10 mouse cellular contexts compared by ENCODE assay signal in the genomic region with DNA sequence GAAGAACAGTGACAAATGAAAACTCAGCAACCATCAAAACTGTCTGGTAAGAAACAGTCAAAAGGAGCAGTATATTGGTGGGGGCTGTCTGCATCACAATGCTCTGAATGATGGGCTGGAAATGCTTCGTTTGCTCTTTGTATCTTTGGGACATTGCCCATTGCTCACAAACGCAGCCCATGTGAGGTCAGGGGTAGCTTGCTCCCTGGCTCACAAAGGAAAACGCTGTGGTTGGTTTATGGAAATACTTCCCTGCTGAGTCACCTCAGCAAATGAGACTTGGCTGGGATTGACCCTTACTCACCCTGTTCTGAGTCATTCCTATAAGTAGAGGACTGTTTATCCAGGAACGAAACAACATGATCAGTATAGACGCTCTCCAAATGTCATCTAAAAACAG.
DNase-seq lines count a peak whose midpoint lies in the region; ATAC-seq and TF ChIP-seq lines count a peak whose summit lies in the region.
"Had no signal": no experiment of that assay in that cellular context is flagged by ENCODE, and none has a peak within 500 bp of the region (broad histone marks: within the 10 kb centered on the region; RNA-seq: fewer than 3 reads in every experiment).

No protein-coding gene starts in this region.

- H3K27ac ChIP-seq in embryonic facial prominence, embryonic 15.5 days (replicated peaks), result no peak overlapping the region
- peak overlapping the region; percentile 30; the same call in 1 of the 2 replicates for H3K27ac ChIP-seq in limb, embryonic 15.5 days
- no peak overlapping the region for H3K27ac ChIP-seq in left cerebral cortex, adult 2 months
- H3K27ac ChIP-seq: midbrain, embryonic 13.5 days had no signal

- peak; percentile 27 for DNase-seq in gastrocnemius, adult 18-20 months (ENCODE audit: low spot score)
- no peak for DNase-seq in gastrocnemius, postnatal 14 days
- DNase-seq in left cerebral cortex, adult 2 months (ENCODE audit: extremely low spot score in 1 of 2, low spot score in 2 of 2), result no peak
- DNase-seq in frontal cortex, adult 2 months (ENCODE audit: extremely low spot score in 1 of 2, low spot score in 1 of 2), result no peak
- no peak for DNase-seq in testis, postnatal 14 days (ENCODE audit: low spot score)
- DNase-seq: layer of hippocampus, adult 9-11 months had no signal

- no peaks in the 10 kb centered on the region for H3K79me3 ChIP-seq in C2C12 (ENCODE audit: low read depth)

- H3K27me3 ChIP-seq in C2C12 (ENCODE audit: control insufficient read depth, insufficient read depth, insufficient read length), result no peaks in the 10 kb centered on the region
- no peaks in the 10 kb centered on the region for H3K27me3 ChIP-seq in embryonic facial prominence, embryonic 15.5 days
- H3K27me3 ChIP-seq in limb, embryonic 15.5 days, result no peaks in the 10 kb centered on the region
- H3K27me3 ChIP-seq: midbrain, embryonic 13.5 days had no signal

- H3K4me1 ChIP-seq in embryonic facial prominence, embryonic 15.5 days, result peaks cover 16% of the 10 kb centered on the region
- H3K4me1 ChIP-seq in limb, embryonic 15.5 days, result peaks cover 17% of the 10 kb centered on the region
- H3K4me1 ChIP-seq: midbrain, embryonic 13.5 days had no signal

- H3K4me2 ChIP-seq in embryonic facial prominence, embryonic 15.5 days (replicated peaks), result no peak overlapping the region
- H3K4me2 ChIP-seq in limb, embryonic 15.5 days, result no peak overlapping the region
- H3K4me2 ChIP-seq: midbrain, embryonic 13.5 days had no signal

- no peak overlapping the region for H3K4me3 ChIP-seq in C2C12 (ENCODE audit: insufficient read depth, poor library complexity, severe bottlenecking)
- H3K4me3 ChIP-seq in embryonic facial prominence, embryonic 15.5 days (replicated peaks), result no peak overlapping the region
- H3K4me3 ChIP-seq in limb, embryonic 15.5 days, result no peak overlapping the region
- H3K4me3 ChIP-seq in left cerebral cortex, adult 2 months, result no peak overlapping the region
- H3K4me3 ChIP-seq: midbrain, embryonic 13.5 days had no signal

- no peaks in the 10 kb centered on the region for H3K36me3 ChIP-seq in C2C12 (ENCODE audit: control insufficient read depth, insufficient read depth)
- no peaks in the 10 kb centered on the region for H3K36me3 ChIP-seq in embryonic facial prominence, embryonic 15.5 days
- H3K36me3 ChIP-seq in limb, embryonic 15.5 days, result no peaks in the 10 kb centered on the region
- H3K36me3 ChIP-seq: midbrain, embryonic 13.5 days had no signal

- H3K79me2 ChIP-seq in C2C12 (ENCODE audit: control insufficient read depth, insufficient read depth), result no peaks in the 10 kb centered on the region

- no peak overlapping the region for H3K9ac ChIP-seq in embryonic facial prominence, embryonic 15.5 days
- H3K9ac ChIP-seq in limb, embryonic 15.5 days, result no peak overlapping the region
- H3K9ac ChIP-seq: midbrain, embryonic 13.5 days had no signal

- no peak for TF ChIP-seq CTCF in C2C12 (IDR thresholded peaks at IDR 0.05; ENCODE audit: control insufficient read depth, insufficient read depth, insufficient read length)
- no peak for TF ChIP-seq CTCF in left cerebral cortex, adult 2 months (IDR thresholded peaks at IDR 0.05)

- intact Hi-C loops in gastrocnemius, postnatal 14 days (cut with DNase I; ENCODE audit: low total_unique reads), result no loop called here
- intact Hi-C loops in left cerebral cortex, adult 2 months (cut with DNase I), result no loop called here

- no peak overlapping the region for H3ac ChIP-seq in C2C12 (ENCODE audit: control insufficient read depth, insufficient read length, low read depth)

- WGBS in embryonic facial prominence, embryonic 15.5 days, result 24% methylated on average over 5 of the region's 5 CpGs
- 10% methylated on average over 5 of the region's 5 CpGs for WGBS in limb, embryonic 15.5 days

- peak; percentile 51; the same call in 1 of the 2 replicates for ATAC-seq in embryonic facial prominence, embryonic 15.5 days (ENCODE audit: insufficient number of reproducible peaks, low FRiP score, low TSS enrichment, low read depth)
- ATAC-seq in limb, embryonic 15.5 days (ENCODE audit: insufficient number of reproducible peaks, low FRiP score, low TSS enrichment, low read depth), result peak; percentile 67
- ATAC-seq: midbrain, embryonic 13.5 days had no signal

- no peaks in the 10 kb centered on the region for H3K9me3 ChIP-seq in embryonic facial prominence, embryonic 15.5 days (replicated peaks)
- H3K9me3 ChIP-seq in limb, embryonic 15.5 days, result no peaks in the 10 kb centered on the region
- H3K9me3 ChIP-seq: midbrain, embryonic 13.5 days had no signal

TF ChIP-seq in C2C12, 6 proteins besides CTCF, POLR2A, EP300 and RAD21:
- TF ChIP-seq MYOD1 (IDR thresholded peaks at IDR 0.05; ENCODE audit: control insufficient read depth, insufficient read length, low read depth) (peak; percentile 54), CEBPB (IDR thresholded peaks at IDR 0.05; ENCODE audit: low read depth) (no peak), USF1 (IDR thresholded peaks at IDR 0.05; ENCODE audit: low read depth) (no peak), MAX (IDR thresholded peaks at IDR 0.05) (peak; percentile 74), FOSL1 (IDR thresholded peaks at IDR 0.05; ENCODE audit: insufficient read depth, low read length, poor library complexity, severe bottlenecking) (peak; percentile 94)
